Mouse (Mus musculus) midbrain, postnatal 0 days (tissue): Measurements from ENCODE around the gene Slfn8. TPM values are rescaled to one million over a fixed set of nuclear protein-coding genes. Genes with fewer than 3 reads are reported as not detected.

Source experiments
- ATAC-seq: fragments of 200-750 bp; cut with Nextera tagmentation; 2 replicates; pipeline ENCODE4 v1.8.0; 2017; ENCODE audit warnings: moderate number of reproducible peaks, mild to moderate bottlenecking, moderate TSS enrichment, moderate library complexity; ENCODE audit not compliant: low FRiP score
- DNase-seq: peaks from one replicate; pipeline ENCODE4 v3.0.0-alpha.2; 2015; ENCODE audit warnings: low spot score
- H3K27ac ChIP-seq: fragments of 300-500 bp; sonication (generic); 2 replicates; pipeline ENCODE4 v1.5.1; 2014; ENCODE audit warnings: low read depth, mild to moderate bottlenecking, low read length, mixed read lengths
- H3K27me3 ChIP-seq: fragments of 300-500 bp; sonication (generic); 2 replicates; pipeline ENCODE4 v1.6.1; 2014; ENCODE audit warnings: low read length, control low read depth, mixed read lengths; ENCODE audit not compliant: insufficient read depth
- H3K36me3 ChIP-seq: fragments of 300-500 bp; sonication (generic); 2 replicates; pipeline ENCODE4 v1.6.1; 2014; ENCODE audit warnings: low read length, control low read depth, mixed read lengths; ENCODE audit not compliant: insufficient read depth
- H3K4me1 ChIP-seq: fragments of 300-500 bp; sonication (generic); 2 replicates; pipeline ENCODE4 v1.6.1; 2014; ENCODE audit warnings: mild to moderate bottlenecking, control low read depth, antibody characterized with exemption, low read length, mixed read lengths; ENCODE audit not compliant: insufficient read depth
- H3K4me2 ChIP-seq: fragments of 300-500 bp; sonication (generic); 2 replicates; pipeline ENCODE4 v1.6.1; 2014; ENCODE audit warnings: low read depth, mild to moderate bottlenecking, low read length, mixed read lengths; ENCODE audit not compliant: poor library complexity, severe bottlenecking
- H3K4me3 ChIP-seq: fragments of 300-500 bp; sonication (generic); 2 replicates; pipeline ENCODE4 v1.5.1; 2014; ENCODE audit warnings: low read depth, mild to moderate bottlenecking, low read length, moderate library complexity
- H3K9ac ChIP-seq: fragments of 300-500 bp; sonication (generic); replicated peaks from 2 replicates; pipeline ENCODE4 v1.6.1; 2014; ENCODE audit warnings: mild to moderate bottlenecking, low read length, moderate library complexity, mixed read lengths; ENCODE audit not compliant: poor library complexity, severe bottlenecking
- H3K9me3 ChIP-seq: fragments of 300-500 bp; sonication (generic); 2 replicates; pipeline ENCODE4 v1.6.1; 2016; ENCODE audit warnings: low read length, control low read depth
- CTCF ChIP-seq: IDR thresholded peaks from 2 replicates; pipeline ENCODE4 v1.5.1; 2016; ENCODE audit warnings: antibody characterized with exemption, mild to moderate bottlenecking
- WGBS: fragments of 180-500 bp; shearing (Covaris S2); extraction: QIAGEN DNeasy Blood & Tissue Kit; methylation state at CpG from one replicate; pipeline ENCODE4 v1.1.7; 2014; 5-methylcytosine and 5-hydroxymethylcytosine counted together
- microRNA-seq: library from miRNA; unstranded; fragments of <30 nt; microRNA quantifications from one replicate; pipeline ENCODE4, GENCODE M21; 2016; ENCODE audit warnings: borderline number of aligned reads
- polyA plus RNA-seq: library from polyadenylated mRNA; unstranded; fragments of >200 nt; fragmentation: Nextera tagmentation; extraction: Ambion mirVana; gene quantifications from 2 replicates; pipeline ENCODE4 v1.2.1, GENCODE M21; 2015
- total RNA-seq: library from RNA; depleted of rRNA; stranded (reverse); fragments of >200 nt; gene quantifications from 2 replicates; pipeline ENCODE4 v1.2.3, GENCODE M21; 2014; rRNA removed

Slfn8 gene
- total and polyA plus RNA-seq, 2 experiments from 2014 or later: 0.15 to 0.16 TPM

- H3K4me3 ChIP-seq: no peak overlapping the region
- H3K9ac ChIP-seq: no peak overlapping the region
- TF ChIP-seq CTCF: no peak
- WGBS: 82% methylated on average over 2 of the region's 2 CpGs
- no peaks in the 10 kb centered on the region for H3K27me3 ChIP-seq
- no peaks in the 10 kb centered on the region for H3K36me3 ChIP-seq
- H3K27ac ChIP-seq: no peak overlapping the region
- ATAC-seq (no peak), DNase-seq (no peak)
- no peak overlapping the region for H3K4me2 ChIP-seq
- no peaks in the 10 kb centered on the region for H3K9me3 ChIP-seq
- H3K4me1 ChIP-seq: no peaks in the 10 kb centered on the region
Measured at GRCm38 (mm10) chr11:82961743-82962142, 58.9 kb downstream of the Slfn8 start.

DNA sequence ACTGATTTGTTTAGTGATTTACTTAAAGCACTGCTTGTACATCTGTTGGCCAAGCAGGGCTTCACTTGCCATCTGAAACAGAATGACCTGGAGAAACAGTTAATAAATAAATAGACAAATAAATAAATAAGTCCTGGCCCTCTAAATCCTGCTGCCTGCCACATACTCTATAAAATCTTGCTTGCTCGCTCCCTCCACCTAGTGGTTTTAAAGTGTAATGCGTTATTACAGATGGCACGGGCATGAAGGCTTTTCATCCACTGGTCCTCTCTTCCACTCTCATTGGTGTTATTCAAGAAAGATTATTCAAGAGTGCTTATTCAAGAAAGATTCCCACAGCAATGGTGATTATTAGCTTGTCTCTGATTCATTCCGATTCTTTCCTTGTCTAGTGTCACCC is 61.0 kb downstream of the Slfn8 start:
- peak; percentile 27 for DNase-seq
- H3K9ac ChIP-seq: no peak overlapping the region
- H3K27ac ChIP-seq: no peak overlapping the region
- no peak for ATAC-seq
- H3K4me2 ChIP-seq: no peak overlapping the region
- no peaks in the 10 kb centered on the region for H3K9me3 ChIP-seq
- no peaks in the 10 kb centered on the region for H3K36me3 ChIP-seq
- 12% methylated on average over 4 of the region's 4 CpGs for WGBS
- peak; percentile 81 for TF ChIP-seq CTCF
- no peaks in the 10 kb centered on the region for H3K4me1 ChIP-seq
- H3K4me3 ChIP-seq: no peak overlapping the region
- no peaks in the 10 kb centered on the region for H3K27me3 ChIP-seq

DNA sequence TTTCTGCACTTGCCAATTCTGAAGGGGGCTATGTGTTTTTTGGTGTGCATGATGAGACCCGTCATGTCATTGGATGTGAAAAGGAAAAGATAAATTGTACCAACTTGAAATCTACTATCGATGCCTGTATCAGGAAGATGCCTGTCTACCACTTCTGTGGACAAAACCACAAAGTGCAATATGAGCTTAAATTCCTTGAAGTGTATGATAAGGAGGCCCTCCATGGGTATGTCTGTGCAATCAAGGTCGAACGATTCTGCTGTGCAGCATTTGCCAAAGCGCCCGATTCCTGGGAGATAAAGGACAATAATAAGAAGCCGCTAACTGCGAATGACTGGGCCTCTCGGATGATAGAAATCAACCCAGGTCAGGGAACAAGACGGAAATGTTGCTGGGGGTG is 63.7 kb downstream of the Slfn8 start:
- Histone ChIP-seq H3K4me2 (no peak overlapping the region), H3K36me3 (no peaks in the 10 kb centered on the region), H3K4me3 (no peak overlapping the region), H3K4me1 (no peaks in the 10 kb centered on the region), H3K9ac (no peak overlapping the region), H3K27me3 (peaks cover 9% of the 10 kb centered on the region; the same call in 1 of the 2 replicates), H3K27ac (no peak overlapping the region), H3K9me3 (no peaks in the 10 kb centered on the region)
- no peak for ATAC-seq
- no peak for TF ChIP-seq CTCF
- no peak for DNase-seq
- 79% methylated on average over 10 of the region's 10 CpGs for WGBS

- Histone ChIP-seq H3K36me3 (no peaks in the 10 kb centered on the region), H3K4me3 (no peak overlapping the region), H3K4me1 (no peaks in the 10 kb centered on the region), H3K4me2 (no peak overlapping the region), H3K27me3 (peaks cover 23% of the 10 kb centered on the region), H3K27ac (no peak overlapping the region), H3K9ac (no peak overlapping the region), H3K9me3 (no peaks in the 10 kb centered on the region)
- DNase-seq (no peak), ATAC-seq (no peak)
- WGBS: 85% methylated on average over 6 of the region's 6 CpGs
- TF ChIP-seq CTCF: no peak
Measured at GRCm38 (mm10) chr11:82954631-82955030, 66.0 kb downstream of the Slfn8 start.

DNA sequence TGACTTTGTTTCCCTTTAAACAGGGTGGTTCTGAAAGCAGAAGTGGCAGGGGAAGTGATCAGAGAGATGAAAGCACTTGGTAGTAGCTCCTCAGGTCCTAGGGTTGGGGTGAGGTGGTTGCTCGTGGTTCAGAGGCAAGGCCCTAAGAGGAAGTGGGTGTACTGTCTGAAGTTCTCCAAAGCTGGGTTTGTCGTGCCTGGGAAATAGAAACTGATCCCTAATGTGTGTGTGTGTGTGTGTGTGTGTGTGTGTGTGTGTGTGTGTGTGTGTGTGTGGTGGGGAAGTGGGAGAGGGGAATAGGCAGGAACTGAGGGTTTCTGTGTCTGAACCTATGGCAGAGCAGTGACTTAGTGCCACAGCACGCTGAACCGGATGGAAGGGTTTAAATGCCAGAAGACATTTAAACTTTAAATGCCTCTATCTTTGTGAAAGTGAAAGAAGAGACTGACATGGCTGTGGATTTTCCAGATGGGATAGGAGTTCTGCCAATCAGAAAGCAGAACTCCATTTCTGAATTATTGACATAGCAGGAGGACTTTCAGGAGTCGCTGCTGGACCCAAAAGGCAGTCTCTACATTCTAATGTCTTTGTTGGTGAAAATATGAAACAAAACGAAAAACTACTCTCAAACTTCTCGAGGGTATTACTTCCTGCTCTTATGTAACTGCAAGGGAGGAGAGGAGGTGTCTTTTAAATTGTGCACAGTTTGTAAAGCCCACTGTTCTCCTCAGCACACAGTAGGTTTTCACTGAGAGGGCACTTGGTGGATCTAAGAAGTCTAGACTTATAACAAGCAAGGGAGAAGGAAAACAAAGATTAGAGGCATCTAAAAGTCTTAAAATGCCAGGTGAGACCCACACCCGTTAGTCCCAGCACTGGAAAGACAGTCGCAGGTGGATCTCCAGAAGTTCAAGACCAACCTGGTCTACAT is 67.7 kb downstream of the Slfn8 start:
- no peak overlapping the region for H3K9ac ChIP-seq
- 67% methylated on average over 9 of the region's 9 CpGs for WGBS
- no peak for DNase-seq
- no peak for TF ChIP-seq CTCF
- ATAC-seq: no peak
- H3K36me3 ChIP-seq: no peaks in the 10 kb centered on the region
- H3K4me1 ChIP-seq: no peaks in the 10 kb centered on the region
- no peak overlapping the region for H3K4me2 ChIP-seq
- H3K9me3 ChIP-seq: no peaks in the 10 kb centered on the region
- H3K27ac ChIP-seq: no peak overlapping the region
- H3K27me3 ChIP-seq: peaks cover 27% of the 10 kb centered on the region
- peak overlapping the region; percentile 5; the same call in 1 of the 2 replicates for H3K4me3 ChIP-seq

Small RNAs within 50 kb of the gene (microRNA-seq; reads per million reads assigned to microRNA genes)
- not detected for gene Gm27598
- not detected for gene Mir7679

Other genes starting within 250 kb of the Slfn8 start
- 39.2 and 44.4 TPM in 2 replicates for gene Lig3, start 239.7 kb downstream of the Slfn8 start, total RNA-seq
- 14.2 and 16.4 TPM in 2 replicates for gene Lig3, start 239.7 kb downstream of the Slfn8 start, polyA plus RNA-seq
- gene Rffl, start 149.6 kb downstream of the Slfn8 start, total RNA-seq: 2.0 and 7.8 TPM in 2 replicates
- gene Rffl, start 149.6 kb downstream of the Slfn8 start, polyA plus RNA-seq: 2.0 and 2.5 TPM in 2 replicates
- 8.4 and 11.2 TPM in 2 replicates for gene Rad51d, start 130.2 kb downstream of the Slfn8 start, total RNA-seq
- gene Rad51d, start 130.2 kb downstream of the Slfn8 start, polyA plus RNA-seq: 11.0 and 11.2 TPM in 2 replicates
- gene Fndc8, start 128.7 kb downstream of the Slfn8 start, total RNA-seq: not detected in 2 replicates
- gene Fndc8, start 128.7 kb downstream of the Slfn8 start, polyA plus RNA-seq: 0.22 and 0.27 TPM in 2 replicates
- 24.9 and 28.7 TPM in 2 replicates for gene Nle1, start 112.4 kb downstream of the Slfn8 start, total RNA-seq
- 29.8 and 30.1 TPM in 2 replicates for gene Nle1, start 112.4 kb downstream of the Slfn8 start, polyA plus RNA-seq
- 0.05 and 0.19 TPM in 2 replicates for gene Unc45b, start 110.3 kb downstream of the Slfn8 start, total RNA-seq
- gene Unc45b, start 110.3 kb downstream of the Slfn8 start, polyA plus RNA-seq: 2.9 and 3.1 TPM in 2 replicates
- 3.9 and 4.0 TPM in 2 replicates for gene Slfn5, start 69.5 kb downstream of the Slfn8 start, total RNA-seq
- gene Slfn5, start 69.5 kb downstream of the Slfn8 start, polyA plus RNA-seq: 2.0 and 2.5 TPM in 2 replicates
- gene Slfn9, start 29.0 kb downstream of the Slfn8 start, total RNA-seq: 0.99 and 1.6 TPM in 2 replicates
- 0.52 and 0.53 TPM in 2 replicates for gene Slfn9, start 29.0 kb downstream of the Slfn8 start, polyA plus RNA-seq
- gene Slfn2, start 44.3 kb upstream of the Slfn8 start, total RNA-seq: 1.7 and 1.9 TPM in 2 replicates
- 1.4 and 1.8 TPM in 2 replicates for gene Slfn2, start 44.3 kb upstream of the Slfn8 start, polyA plus RNA-seq
- not detected in 2 replicates for gene Slfn1, start 96.0 kb upstream of the Slfn8 start, total RNA-seq
- gene Slfn1, start 96.0 kb upstream of the Slfn8 start, polyA plus RNA-seq: 0.11 TPM in 1 of 2 replicates, not detected in the other
- gene Slfn4, start 154.4 kb upstream of the Slfn8 start, total RNA-seq: 0.90 TPM in 1 of 2 replicates, not detected in the other
- 0.22 TPM in 1 of 2 replicates, not detected in the other for gene Slfn4, start 154.4 kb upstream of the Slfn8 start, polyA plus RNA-seq
- gene Slfn3, start 170.5 kb upstream of the Slfn8 start, total RNA-seq: 0.19 and 0.22 TPM in 2 replicates
- 0.12 and 0.21 TPM in 2 replicates for gene Slfn3, start 170.5 kb upstream of the Slfn8 start, polyA plus RNA-seq